ENCODE assay signal across 26 mouse cellular contexts in the genomic region with DNA sequence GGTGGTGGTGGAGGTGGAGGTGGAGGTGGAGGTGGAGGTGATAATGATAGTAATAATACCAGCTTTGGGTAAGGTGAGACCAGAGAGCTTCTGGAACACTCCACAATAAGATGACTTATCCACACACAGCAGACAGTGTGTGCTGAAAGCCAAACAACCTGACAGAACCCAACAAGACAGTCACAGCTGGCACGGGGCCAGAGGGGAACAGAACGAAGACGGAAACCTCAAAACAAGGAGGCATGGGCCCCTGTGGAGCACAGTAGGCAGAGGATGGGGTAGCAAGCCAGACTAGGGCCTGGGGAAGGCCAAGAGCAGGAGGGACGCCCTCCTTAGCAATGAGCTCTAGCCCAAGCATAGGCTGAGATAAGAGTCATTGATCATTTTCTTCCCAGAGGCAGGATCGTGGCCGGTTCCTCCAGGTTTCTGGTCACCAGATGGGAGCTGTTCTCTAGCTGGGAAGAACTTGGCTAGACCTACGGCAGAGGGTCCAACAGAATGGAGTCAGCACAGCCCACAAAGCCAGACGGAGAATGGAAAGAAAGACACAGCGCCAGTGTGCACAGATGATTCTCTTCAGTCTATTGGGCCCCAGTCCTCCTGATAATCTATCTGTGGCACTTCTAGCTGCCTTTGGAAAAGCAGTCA.
DNase-seq lines count a peak whose midpoint lies in the region; ATAC-seq lines count a peak whose summit lies in the region.
"Had no signal": no experiment of that assay in that cellular context is flagged by ENCODE, and none has a peak within 500 bp of the region (broad histone marks: within the 10 kb centered on the region; RNA-seq: fewer than 3 reads in every experiment).

No protein-coding gene starts in this region.

- no peaks in the 10 kb centered on the region for H3K9me3 ChIP-seq in embryonic facial prominence, embryonic 15.5 days (replicated peaks)
- H3K9me3 ChIP-seq: forebrain, embryonic 13.5 days; heart, embryonic 10.5 days; liver, embryonic 15.5 days; midbrain, embryonic 13.5 days; neural tube, embryonic 13.5 days had no signal

- H3K27me3 ChIP-seq in embryonic facial prominence, embryonic 15.5 days = no peaks in the 10 kb centered on the region
- H3K27me3 ChIP-seq: CH12.LX; forebrain, embryonic 13.5 days; liver, embryonic 15.5 days; midbrain, embryonic 13.5 days; neural tube, embryonic 13.5 days had no signal

- no peak for ATAC-seq in embryonic facial prominence, embryonic 15.5 days (ENCODE audit: insufficient number of reproducible peaks, low FRiP score, low TSS enrichment, low read depth)
- ATAC-seq: forebrain, embryonic 13.5 days; hindbrain, postnatal 0 days; intestine, embryonic 16.5 days; midbrain, embryonic 13.5 days; Patski had no signal

- intact Hi-C loops in left cerebral cortex, postnatal 4 days (cut with DNase I) = no loop called here

- peaks cover 48% of the 10 kb centered on the region for H3K4me1 ChIP-seq in embryonic facial prominence, embryonic 15.5 days
- H3K4me1 ChIP-seq: liver, embryonic 15.5 days had no signal

- no peak overlapping the region for H3K4me3 ChIP-seq in embryonic facial prominence, embryonic 15.5 days (replicated peaks)
- H3K4me3 ChIP-seq: forebrain, embryonic 13.5 days; gastrocnemius, adult 2 months; heart, embryonic 10.5 days; liver, embryonic 15.5 days; midbrain, embryonic 13.5 days; neural tube, embryonic 13.5 days had no signal

- WGBS in embryonic facial prominence, embryonic 15.5 days = 57% methylated on average over 9 of the region's 9 CpGs

- 0 out of 2 replicates have a peak overlapping the region, but pooled peaks have one; percentile 7 for H3K27ac ChIP-seq in embryonic facial prominence, embryonic 15.5 days (replicated peaks)
- H3K27ac ChIP-seq: forebrain, embryonic 13.5 days; gastrocnemius, adult 2 months; heart, embryonic 10.5 days; hindbrain, postnatal 0 days; liver, embryonic 15.5 days; midbrain, embryonic 13.5 days; neural tube, embryonic 13.5 days had no signal

- H3K9ac ChIP-seq in embryonic facial prominence, embryonic 15.5 days = no peak overlapping the region
- H3K9ac ChIP-seq: forebrain, embryonic 13.5 days; liver, embryonic 15.5 days; midbrain, embryonic 13.5 days; neural tube, embryonic 13.5 days had no signal

- no peak overlapping the region for H3K4me2 ChIP-seq in embryonic facial prominence, embryonic 15.5 days (replicated peaks)
- H3K4me2 ChIP-seq: forebrain, embryonic 13.5 days; liver, embryonic 15.5 days; midbrain, embryonic 13.5 days; neural tube, embryonic 13.5 days had no signal

- DNase-seq in cerebellum, postnatal 10 days = peak; percentile 86 to 89
- DNase-seq in cerebellum, adult 8-10 months = no peak
- peak; percentile 72 for DNase-seq in left cerebral cortex, postnatal 4 days
- no peak for DNase-seq in left cerebral cortex, adult 18-20 months (ENCODE audit: low spot score in 2 of 2)
- peak; percentile 8 for DNase-seq in 416B (ENCODE audit: low read depth)
- DNase-seq in natural killer cell, adult 2 months (ENCODE audit: low spot score in 2 of 2) = no peak
- DNase-seq: B cell, adult 2 months; gastrocnemius, adult 2 months; kidney, adult 9 months; kidney, postnatal 25 days; liver; retina, postnatal 1 day; right cerebral cortex, postnatal 25 days; spleen, adult 18-20 months; thymus, postnatal 25 days had no signal

- H3K36me3 ChIP-seq in embryonic facial prominence, embryonic 15.5 days = no peaks in the 10 kb centered on the region
- H3K36me3 ChIP-seq: G1E; heart, embryonic 10.5 days; liver, embryonic 15.5 days; midbrain, embryonic 13.5 days; neural tube, embryonic 13.5 days had no signal

Comparison
In these comparisons a context has a peak if more than half of its experiments do, and no peak if none do; other contexts are left out.
1. DNase-seq: peak in cerebellum, postnatal 10 days (2 of 2), left cerebral cortex, postnatal 4 days (single experiment) and 416B (single experiment); none in cerebellum, adult 8-10 months (single experiment), left cerebral cortex, adult 18-20 months (0 of 2) and natural killer cell, adult 2 months (0 of 2).